Mouse (Mus musculus): ENCODE measurements around the gene Pou2f2.

The Pou2f2 gene

DNA sequence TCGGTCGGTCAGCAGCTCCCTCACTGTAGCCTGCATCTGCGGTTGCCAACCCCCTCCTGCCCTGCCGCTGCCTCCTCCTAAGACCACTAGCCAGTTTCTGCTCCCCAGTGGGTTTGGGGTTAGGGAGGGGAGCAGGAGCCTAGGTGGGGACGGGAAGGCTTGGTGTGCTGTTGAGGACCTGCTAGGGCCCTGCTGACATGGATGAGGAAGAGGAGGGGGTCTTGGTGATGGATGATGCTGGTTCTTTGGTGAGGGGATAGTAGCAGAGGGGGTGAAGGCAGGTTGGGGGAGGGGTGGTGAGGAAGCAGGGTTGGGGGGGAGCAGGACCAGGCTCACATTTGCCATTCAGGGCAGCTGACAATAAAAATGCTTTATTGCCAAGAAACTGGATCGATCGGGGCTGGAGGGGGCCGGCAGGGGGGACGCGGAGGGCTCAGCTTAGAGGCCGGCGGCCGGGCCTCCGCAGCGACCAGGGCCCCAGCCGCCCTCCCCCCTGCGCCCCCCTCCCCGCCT is 29.3 kb downstream of the Pou2f2 start:
- peak; percentile 60 for DNase-seq (ENCODE audit: extremely low spot score, low spot score)

DNA sequence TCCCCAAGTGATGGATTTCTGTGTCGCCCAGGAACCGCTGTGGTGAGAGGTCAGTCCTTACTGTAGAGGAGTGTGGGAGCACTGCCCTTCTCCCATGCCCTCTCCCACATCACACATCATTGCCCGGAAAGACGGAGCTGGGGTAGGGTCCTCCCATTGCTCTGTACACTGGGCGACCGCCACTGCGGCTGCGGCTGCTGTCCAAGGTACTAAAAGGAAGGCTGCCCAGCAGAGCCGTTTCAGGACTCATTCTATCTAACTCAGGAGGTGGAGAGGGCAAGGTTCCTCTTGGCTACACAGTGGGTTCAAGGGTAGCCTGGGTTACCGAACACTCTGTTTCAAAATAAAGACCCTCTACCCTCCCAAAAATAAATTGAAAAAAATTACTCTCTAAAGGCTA is 33.6 kb downstream of the Pou2f2 start:
- DNase-seq (ENCODE audit: extremely low spot score, low spot score), result peak; percentile 71

DNA sequence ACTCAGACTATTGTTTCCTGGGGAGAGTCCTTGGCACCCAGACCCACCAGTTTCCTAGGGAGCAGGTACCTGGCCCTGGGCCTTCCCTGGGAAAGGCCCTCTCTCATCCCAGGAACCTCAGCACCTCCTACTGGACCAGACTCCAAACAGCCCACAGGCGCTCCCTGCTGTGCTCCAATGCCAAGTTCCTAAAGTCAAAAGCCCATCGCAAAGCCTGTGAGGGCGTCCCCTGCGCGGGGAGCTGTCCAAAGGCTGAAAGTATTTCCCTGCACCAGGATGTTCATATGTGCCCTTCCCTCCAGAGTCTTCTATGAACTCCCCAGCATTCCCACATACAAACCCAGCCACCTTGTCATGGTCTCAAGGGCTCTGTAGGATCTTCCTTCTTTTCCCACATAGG is 37.8 kb downstream of the Pou2f2 start:
- peak; percentile 61 for DNase-seq (ENCODE audit: extremely low spot score, low spot score)

DNA sequence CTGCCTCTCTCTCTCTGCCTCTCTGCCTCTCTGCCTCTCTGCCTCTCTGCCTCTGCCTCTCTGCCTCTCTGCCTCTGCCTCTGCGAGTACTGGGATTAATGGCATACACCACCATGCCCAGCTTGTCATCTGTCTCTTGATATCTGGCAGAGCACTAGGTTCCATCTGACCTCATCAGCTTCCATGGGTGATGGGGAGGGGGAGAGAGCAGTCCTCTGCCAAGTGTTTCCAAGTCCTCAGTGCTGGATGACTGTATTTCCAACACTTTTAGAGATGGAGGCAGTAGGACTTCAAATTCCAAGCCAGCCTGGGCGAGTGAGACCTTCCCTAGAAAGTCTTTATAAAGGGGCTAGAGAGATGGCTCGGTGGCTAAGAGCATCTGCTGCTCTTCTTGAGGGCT is 42.0 kb downstream of the Pou2f2 start:
- DNase-seq (ENCODE audit: extremely low spot score, low spot score), result no peak

DNA sequence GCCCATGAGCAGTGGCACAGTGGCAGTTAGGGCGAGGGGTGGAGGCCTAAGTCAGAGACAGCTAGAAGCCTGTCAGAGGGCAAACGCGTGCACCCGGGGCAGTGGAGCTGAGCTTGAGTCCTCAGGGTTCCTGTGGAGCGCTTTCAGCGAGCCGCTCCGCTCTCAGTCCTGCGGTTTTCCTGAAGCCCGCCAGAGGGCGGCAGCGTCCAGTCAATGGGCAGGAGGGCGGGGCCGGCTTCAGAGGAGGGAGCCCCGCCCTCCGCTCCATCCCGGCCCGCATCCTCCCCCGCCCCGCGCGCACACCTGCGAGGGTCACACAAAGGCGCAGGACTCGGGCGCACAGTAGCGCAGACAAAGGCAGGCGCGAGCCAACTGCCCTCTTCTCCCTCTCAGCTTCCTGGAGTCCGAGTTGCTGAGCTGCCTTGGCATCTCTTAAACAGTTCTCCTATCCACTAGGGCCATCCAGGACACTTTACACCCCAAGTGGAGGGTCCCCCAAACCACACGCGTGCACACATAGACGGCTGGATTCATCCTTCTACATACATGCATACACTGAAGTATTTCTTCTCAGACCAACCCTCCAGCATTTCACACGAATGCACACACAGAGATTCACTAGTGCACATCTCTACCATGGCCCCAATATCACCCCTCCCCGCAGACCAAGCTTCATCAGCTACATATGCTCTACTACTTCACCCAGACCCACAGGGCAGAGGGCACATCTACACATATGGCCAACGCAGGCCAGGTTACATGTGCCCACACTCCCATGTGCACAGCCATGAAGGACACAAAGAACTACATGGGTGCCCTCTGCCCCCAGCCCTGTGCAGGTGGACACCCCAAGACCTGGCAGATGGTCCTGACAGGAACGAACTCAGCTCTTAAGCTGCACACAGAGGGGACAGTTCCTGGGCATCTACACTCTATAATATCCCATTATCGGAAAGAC is 46.2 kb downstream of the Pou2f2 start:
- DNase-seq (ENCODE audit: extremely low spot score, low spot score), result peak; percentile 87

DNA sequence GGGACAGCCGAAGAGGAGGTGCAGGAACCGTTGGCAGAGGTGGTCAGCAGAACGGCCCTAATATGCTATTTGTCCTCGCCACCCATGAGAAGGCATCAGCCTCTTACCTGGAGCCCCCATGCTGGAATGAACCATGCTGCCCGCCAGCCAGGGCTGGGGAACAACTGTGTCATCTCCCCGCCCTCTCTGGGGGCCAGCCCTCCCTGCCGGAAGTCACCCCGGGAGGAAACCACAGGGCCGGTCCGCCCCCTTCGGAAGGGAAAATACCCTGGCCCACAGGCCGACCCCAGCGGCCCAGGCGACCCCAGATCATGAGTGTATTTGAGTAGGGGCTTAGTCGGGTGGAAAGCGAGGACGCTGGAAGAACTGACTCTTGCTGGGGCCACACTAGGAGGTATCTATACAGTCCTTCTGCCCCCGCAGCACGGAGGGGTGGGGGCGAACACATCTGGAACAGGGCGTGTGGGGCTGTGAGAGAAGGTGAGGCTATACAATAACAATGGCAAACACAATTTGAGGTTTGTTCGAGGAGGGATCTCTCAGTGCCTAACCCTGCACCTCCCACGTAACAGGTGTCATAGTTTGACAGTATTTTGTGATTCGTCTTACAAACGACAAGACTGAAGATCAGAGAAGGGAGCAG is 47.1 kb downstream of the Pou2f2 start:
- no peak for DNase-seq (ENCODE audit: extremely low spot score, low spot score)

DNA sequence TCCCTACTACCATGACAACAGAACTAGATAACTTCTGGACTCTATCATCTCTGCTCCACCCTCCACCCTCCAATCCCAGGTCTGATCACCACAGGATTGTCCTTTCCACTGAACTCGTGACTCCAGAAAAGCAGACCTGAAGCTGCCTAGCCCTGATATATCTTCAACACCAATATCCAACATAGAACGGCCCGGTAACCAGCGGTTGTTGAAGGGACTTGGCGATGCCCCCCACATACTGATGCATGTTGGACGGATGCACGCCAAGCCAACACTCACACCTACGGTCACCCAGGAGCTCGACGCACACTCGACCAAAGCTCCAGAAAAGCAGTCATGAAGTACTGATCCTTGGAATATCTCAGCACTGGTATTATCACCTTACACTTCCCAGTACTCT is 48.3 kb downstream of the Pou2f2 start:
- DNase-seq (ENCODE audit: extremely low spot score, low spot score), result no peak

DNA sequence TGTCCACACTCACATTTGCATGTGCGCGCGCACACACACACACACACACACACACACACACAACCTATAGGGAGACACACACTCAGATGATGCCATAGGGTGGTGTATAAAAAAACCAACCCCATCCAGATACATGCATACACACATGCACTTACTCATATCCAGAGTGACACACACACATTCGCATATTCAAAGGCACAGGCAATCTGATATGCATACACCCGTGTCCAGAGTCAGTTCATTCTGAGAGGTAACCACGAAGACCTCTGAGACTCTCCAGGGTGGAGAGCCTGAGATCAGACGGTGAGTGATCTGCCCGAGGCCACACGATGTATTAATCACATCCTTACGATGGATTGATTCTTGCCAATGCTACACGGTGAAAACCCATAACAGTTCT is 49.0 kb downstream of the Pou2f2 start:
- DNase-seq (ENCODE audit: extremely low spot score, low spot score), result no peak

DNA sequence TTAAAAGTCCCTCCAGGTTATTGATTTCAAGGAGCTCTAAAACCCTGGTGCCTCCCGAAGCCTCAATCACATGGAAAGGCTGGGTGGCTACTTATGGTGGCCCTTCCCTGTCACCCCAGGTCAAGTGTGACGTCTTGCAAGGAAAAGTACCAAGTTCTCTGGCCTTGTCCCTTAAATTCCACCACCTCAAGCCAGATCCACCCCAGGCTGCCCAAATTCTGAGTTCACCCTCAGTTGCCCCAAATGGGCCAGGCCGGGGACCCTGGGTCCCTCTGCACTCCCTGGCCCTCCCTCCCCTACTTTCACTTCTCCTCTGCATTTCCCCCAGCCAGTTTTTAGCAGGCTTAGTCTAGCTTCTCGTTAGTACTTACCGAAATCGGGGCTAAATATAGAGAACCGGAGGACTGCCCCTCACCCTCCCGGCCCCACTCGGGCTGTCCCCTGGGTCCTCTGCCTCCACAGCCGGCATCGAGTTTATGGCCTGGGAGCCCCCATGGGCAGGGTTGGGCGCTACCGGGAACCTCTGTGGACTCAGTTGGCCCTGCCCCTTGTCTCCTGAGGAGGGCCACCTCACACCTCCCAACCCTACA is 50.0 kb downstream of the Pou2f2 start:
- no peak for DNase-seq (ENCODE audit: extremely low spot score, low spot score)

DNA sequence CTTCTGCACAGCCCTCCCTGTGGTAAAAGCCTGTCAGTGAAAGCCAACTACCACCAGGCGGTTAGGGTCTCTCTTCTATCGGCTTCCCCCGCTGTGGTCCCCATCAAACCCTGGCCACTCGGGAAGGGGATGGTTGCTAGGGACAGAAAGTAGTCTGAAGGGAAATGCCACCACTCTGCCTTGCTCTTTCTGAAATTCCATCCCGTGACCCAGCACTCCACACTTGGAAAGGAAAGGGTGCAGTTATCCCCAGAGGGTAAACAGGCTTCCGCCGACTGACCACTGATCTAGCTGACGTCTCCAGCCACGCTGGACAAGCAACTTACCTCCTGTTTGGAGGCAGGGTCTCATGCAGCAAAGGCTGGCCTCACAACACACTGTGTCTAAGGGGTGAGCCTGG is 51.6 kb downstream of the Pou2f2 start:
- no peak for DNase-seq (ENCODE audit: extremely low spot score, low spot score)

DNA sequence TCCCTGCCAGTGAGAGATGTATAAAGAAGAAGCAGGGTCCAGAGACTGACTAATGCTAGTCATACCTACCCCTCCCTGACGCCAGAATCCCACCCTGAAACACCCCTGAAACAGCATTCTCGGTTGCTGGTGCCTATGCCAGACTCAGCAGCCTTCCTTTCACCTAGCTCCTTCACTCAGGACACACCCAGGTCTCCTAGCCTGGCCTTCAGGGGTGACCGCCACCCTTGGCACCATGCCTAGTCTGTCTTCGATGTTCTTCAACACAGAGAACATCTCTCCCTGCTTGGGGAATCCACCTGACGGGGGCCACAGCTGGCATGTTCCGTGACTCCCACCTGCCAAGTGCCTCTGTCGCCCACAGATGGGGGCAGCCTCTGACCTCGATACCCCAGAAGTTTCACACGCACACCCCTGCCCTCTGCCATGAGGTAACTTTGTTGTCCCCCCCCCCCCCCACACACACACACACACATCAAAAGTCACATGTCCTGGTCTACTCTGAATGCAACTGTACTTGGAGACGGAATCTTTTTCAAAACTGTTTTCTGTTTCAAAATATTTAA is 53.7 kb downstream of the Pou2f2 start:
- DNase-seq (ENCODE audit: extremely low spot score, low spot score), result no peak

DNA sequence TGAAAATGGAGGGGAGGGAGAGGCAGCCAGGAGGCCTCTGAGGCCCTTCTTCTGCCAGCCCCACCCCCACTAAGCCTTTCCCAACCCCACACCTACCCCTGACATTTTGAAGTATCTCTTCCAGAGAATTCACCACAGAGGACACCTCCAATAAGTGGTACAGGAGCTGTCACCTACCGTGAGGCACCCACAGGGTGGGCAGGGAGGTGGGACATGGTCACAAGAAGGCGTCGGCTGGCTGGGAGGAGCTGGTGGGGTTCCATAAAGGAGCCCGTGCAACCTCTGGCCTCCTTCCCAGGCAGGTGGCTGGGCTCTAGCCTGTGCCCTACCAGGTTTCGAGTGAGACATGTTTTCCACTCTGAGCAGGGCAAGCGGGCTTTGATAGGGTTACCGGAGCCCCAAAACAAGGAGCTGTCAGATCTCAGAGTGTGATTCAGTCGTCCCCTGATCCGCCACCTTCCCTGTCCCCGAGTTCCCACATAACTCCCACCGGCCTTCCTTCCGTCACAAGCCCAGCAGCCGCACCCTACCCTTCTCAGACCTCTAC is 58.2 kb downstream of the Pou2f2 start:
- DNase-seq (ENCODE audit: extremely low spot score, low spot score), result no peak

DNA sequence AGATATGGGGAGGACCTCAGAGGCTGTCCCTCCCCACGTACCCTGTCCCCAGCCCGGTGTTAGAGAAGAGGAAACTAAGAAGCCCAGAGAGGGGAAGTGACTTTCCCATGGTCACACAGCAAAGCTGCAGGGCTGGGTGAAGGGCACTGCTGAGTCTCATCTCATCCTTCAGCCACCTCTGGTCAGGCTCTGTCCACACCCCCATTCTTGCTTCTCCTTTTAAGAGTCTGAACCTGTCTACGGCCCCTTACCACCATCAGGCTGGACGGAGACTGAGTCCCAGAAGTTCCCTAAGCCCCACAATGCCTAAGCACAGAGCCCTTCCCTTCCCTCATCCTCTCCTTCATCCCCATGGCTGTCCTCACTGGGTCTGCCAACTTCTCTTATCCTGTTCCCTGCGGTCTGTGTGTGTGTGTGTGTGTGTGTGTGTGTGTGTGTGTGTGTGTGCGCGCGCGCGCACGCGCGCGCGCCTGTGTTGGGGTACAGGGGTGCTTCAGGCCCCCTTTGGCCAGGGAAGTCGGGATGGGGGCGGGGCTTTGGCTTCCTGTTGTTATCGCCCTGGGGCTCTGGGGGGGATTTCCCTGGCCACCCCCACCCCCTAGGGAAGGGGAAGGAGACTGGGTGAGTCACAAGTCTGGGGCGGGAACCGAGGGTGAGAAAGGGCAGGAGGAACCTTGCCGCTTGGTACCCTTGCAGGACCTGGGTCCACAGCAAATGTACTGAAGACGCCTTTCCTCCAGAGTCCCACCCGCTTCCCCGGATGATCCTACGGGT is 59.3 kb downstream of the Pou2f2 start:
- DNase-seq (ENCODE audit: extremely low spot score, low spot score), result no peak

DNA sequence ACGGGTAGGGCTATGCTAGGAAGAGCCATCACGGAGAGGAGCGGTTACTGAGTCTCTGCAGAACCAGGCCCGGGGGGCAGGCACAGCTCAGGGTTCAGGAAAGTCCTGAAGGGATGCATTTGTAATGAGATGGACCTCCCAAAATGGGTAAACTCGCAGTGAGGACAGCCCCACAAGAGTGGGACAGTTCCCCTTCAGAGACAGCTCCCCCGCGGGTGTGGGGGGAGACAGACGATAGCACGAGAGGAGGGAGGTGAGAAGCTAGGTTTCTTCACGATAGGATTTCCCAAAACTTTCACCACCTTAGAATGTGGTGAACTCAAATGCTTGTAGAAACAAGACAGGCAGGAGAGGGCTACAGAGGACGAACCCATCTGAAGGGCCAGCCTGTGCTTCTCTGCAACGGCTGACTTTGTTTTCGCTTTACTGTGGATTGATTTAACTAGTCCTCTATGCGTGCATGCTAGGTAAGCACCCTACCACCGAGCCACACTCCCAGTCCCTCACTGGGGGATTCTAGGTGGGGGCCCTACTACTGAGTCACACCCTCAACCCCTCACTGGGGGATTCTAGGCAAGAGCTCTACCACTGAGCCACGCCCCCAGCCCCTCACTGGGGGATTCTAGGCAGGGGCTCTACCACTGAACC is 66.4 kb downstream of the Pou2f2 start:
- no peak for DNase-seq (ENCODE audit: extremely low spot score, low spot score)

DNA sequence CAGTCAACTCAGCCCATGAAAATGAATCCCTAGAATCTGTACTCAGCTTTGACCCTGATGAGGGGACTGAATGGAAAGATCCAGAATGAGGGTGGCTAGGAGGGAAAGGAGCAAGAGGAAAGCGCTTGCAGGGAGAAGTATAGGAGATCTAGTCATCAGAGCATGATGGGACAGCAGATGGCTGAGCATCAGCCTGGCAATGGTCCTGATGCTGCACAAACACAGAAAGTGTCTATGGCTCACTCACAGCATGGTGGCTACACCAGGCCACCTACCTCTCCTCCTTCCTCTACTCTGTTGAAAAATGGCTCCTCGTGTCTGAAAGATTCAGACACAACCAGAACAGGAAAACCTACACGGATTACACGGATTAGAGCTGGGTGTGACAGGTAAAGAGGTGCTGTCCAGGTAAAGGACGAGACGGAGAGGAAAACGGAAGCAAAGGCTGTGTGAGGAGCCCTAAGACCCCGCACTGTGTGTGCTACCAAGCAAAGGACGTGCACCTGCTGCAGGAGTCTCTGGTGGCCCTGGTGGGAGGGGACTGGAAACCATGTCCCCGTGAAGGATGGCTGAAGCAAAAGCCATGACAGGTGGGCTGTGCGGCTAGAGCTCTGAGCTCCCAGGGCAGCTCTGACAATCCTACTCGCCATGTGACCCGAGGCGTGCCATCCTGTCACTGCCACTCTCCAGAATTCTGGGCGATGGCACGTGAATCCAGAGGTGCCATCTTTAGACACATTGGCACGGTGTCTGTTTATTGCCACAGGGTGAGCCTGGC is 67.2 kb downstream of the Pou2f2 start:
- no peak for DNase-seq (ENCODE audit: extremely low spot score, low spot score)

DNA sequence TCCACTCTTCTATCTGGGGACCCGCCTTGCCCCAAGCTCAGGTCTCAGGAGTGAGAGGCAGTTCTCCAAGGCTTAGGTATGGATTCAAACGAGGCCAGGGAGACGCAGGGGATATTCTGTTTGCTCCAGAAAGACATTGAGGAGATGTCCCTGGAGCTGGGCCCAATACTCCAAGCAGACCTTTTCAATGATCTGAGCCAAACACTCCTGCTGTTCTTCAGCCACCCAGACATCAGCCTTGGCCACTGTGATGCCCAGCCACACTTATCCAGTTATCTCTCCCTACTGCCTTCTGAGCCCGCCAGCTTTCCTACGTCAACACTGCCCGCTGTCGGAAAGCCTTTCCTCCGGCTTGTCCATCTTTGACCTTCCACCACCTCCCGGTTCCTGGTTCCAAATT is 69.2 kb downstream of the Pou2f2 start:
- DNase-seq (ENCODE audit: extremely low spot score, low spot score), result no peak

DNA sequence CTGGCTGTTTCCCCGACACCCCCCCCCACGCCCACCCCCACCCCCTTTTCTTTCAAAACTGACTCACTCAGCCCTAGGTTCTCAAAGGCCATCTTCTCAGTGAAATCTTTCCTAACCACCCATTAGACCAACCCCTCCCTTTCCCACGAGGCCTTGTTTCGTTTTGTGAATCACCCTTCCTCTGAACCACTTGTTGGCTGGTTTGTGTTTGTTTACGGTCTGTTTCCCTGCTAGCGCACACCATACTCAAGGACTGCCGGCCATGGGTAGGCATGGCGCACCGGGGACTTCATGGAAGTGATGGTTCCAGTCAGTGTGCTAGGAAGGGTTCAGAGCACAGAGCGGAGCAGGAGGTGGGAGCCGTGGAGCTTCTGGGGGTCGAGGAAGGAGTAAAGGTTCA is 70.2 kb downstream of the Pou2f2 start:
- no peak for DNase-seq (ENCODE audit: extremely low spot score, low spot score)

DNA sequence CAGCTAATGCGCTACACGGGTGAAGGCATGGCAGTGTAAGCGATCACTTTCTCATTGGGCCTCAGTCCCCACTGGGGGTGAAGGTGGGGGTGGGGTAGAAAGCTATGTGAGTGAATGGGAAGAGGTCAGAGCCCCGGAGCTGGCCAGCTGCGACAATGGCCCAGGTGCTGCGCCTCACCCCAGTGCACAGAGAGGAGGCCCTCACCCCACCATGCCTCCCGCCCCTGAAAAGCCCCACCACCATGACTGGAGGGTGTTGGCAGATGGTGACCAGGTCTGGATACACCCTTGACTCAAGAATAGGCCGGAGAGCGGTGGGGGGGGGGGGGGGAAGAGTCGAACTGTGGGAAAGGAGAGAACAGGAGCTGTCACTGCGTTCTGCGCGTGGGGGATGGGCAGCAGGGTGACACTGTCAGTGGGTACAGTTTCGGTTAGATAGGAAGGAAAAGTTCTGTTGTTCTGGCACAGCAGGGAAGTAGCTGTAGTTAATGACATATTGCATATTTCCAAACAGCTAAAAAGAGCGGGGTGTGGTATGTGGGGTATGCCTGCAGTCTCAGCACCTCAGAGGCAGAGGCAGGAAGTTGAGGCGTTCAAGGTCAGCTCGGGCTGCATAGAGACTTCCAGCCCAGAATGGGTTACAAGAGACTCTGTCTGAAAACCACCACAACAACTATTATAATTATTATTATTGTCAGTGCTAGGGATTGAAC is 72.6 kb downstream of the Pou2f2 start:
- DNase-seq (ENCODE audit: extremely low spot score, low spot score), result no peak
